Mouse (Mus musculus): ENCODE measurements at regions not wholly inside any gene's neighbourhood (a gene's known extent, or its start where the extent isn't known, plus 50 kb on each side); places are given as distances from the start of the nearest gene placed in this dataset.
"Not testable (repeated sequence)": the region's sequence is repeated elsewhere in the genome, so short reads cannot be mapped to it uniquely, and the experiment has no call there.

GRCm38 (mm10) chr14:61757823-61758175 lies 150.5 kb downstream of the Kcnrg start:
- DNase-seq = no peak

- DNase-seq = no peak
These were observed 151.3 kb downstream of the Kcnrg start for GRCm38 (mm10) chr14:61758586-61758985.

GRCm38 (mm10) chr14:61760176-61760575 lies 152.9 kb downstream of the Kcnrg start:
- DNase-seq = not testable (repeated sequence)

GRCm38 (mm10) chr14:61762076-61762475 lies 154.8 kb downstream of the Kcnrg start:
- DNase-seq = no peak

GRCm38 (mm10) chr14:61769881-61770280 lies 162.6 kb downstream of the Kcnrg start:
- DNase-seq = no peak

GRCm38 (mm10) chr14:61774171-61774570 lies 166.9 kb downstream of the Kcnrg start:
- DNase-seq = no peak

GRCm38 (mm10) chr14:61778618-61779017 lies 171.4 kb downstream of the Kcnrg start:
- no peak for DNase-seq

- DNase-seq = no peak
These were observed 175.9 kb downstream of the Kcnrg start for GRCm38 (mm10) chr14:61783206-61783605.

- DNase-seq = no peak
These were observed 177.4 kb downstream of the Kcnrg start for GRCm38 (mm10) chr14:61784609-61785008.

GRCm38 (mm10) chr14:61786031-61786430 lies 178.8 kb downstream of the Kcnrg start:
- DNase-seq = no peak

GRCm38 (mm10) chr14:61787746-61788145 lies 180.5 kb downstream of the Kcnrg start:
- no peak for DNase-seq

- peak; percentile 38 for DNase-seq
These were observed 181.9 kb downstream of the Kcnrg start for GRCm38 (mm10) chr14:61788998-61789790.

- DNase-seq = no peak
These were observed 188.9 kb downstream of the Kcnrg start for GRCm38 (mm10) chr14:61795976-61796645.

- no peak for DNase-seq
These were observed 189.4 kb downstream of the Kcnrg start for GRCm38 (mm10) chr14:61796671-61797070.

- DNase-seq = no peak
These were observed 196.2 kb downstream of the Kcnrg start for GRCm38 (mm10) chr14:61803421-61803925.

- DNase-seq = no peak
These were observed 198.2 kb downstream of the Kcnrg start for GRCm38 (mm10) chr14:61805433-61805832.

- DNase-seq = no peak
These were observed 200.9 kb downstream of the Kcnrg start for GRCm38 (mm10) chr14:61808193-61808592.

GRCm38 (mm10) chr14:61809716-61810437 lies 202.6 kb downstream of the Kcnrg start:
- peak; percentile 16 for DNase-seq

- DNase-seq = no peak
These were observed 203.6 kb downstream of the Kcnrg start for GRCm38 (mm10) chr14:61810836-61811235.

GRCm38 (mm10) chr14:61817711-61818110 lies 210.5 kb downstream of the Kcnrg start:
- DNase-seq = no peak

- no peak for DNase-seq
These were observed 211.1 kb downstream of the Kcnrg start for GRCm38 (mm10) chr14:61818365-61818764.

- DNase-seq = no peak
These were observed 212.0 kb downstream of the Kcnrg start for GRCm38 (mm10) chr14:61819251-61819650.

- no peak for DNase-seq
These were observed 227.2 kb downstream of the Kcnrg start for GRCm38 (mm10) chr14:61834291-61834936.

Measured in right cerebral cortex, postnatal 4 days (tissue).